Mouse (Mus musculus): ENCODE data around the gene Nuak2. TPM values are rescaled to one million over a fixed set of nuclear protein-coding genes. Genes with fewer than 3 reads are reported as not detected.

The Nuak2 gene
- polyA plus RNA-seq, 1 experiment, result 16.4 TPM

GRCm38 (mm10) chr1:132302341-132302866 is 13.5 kb upstream of the Nuak2 start:
- H3K4me3 ChIP-seq (replicated peaks; ENCODE audit: control insufficient read depth, low read depth, low read length), result no peak overlapping the region
- H3K4me1 ChIP-seq (ENCODE audit: control insufficient read depth, insufficient read depth, low read length), result no peaks in the 10 kb centered on the region
- 84% methylated on average over 9 of the region's 9 CpGs for WGBS
- TF ChIP-seq POLR2A (IDR thresholded peaks at IDR 0.05; ENCODE audit: borderline replicate concordance, control insufficient read depth, low read depth, low read length) (no peak), CTCF (IDR thresholded peaks at IDR 0.05; ENCODE audit: control insufficient read depth, insufficient read depth, low read length) (no peak)
- no peak overlapping the region for H3K27ac ChIP-seq (ENCODE audit: control insufficient read depth, insufficient read depth, low read depth, low read length, poor library complexity)

- TF ChIP-seq POLR2A (IDR thresholded peaks at IDR 0.05; ENCODE audit: borderline replicate concordance, control insufficient read depth, low read depth, low read length), result no peak
- no peak for TF ChIP-seq CTCF (IDR thresholded peaks at IDR 0.05; ENCODE audit: control insufficient read depth, insufficient read depth, low read length)
- no peak overlapping the region for H3K27ac ChIP-seq (ENCODE audit: control insufficient read depth, insufficient read depth, low read depth, low read length, poor library complexity)
- H3K4me3 ChIP-seq (replicated peaks; ENCODE audit: control insufficient read depth, low read depth, low read length), result no peak overlapping the region
- H3K4me1 ChIP-seq (ENCODE audit: control insufficient read depth, insufficient read depth, low read length), result no peaks in the 10 kb centered on the region
- 74% methylated on average over 9 of the region's 9 CpGs for WGBS
Observed at GRCm38 (mm10) chr1:132304618-132305214, 11.2 kb upstream of the Nuak2 start.

GRCm38 (mm10) chr1:132306160-132306559 is 9.8 kb upstream of the Nuak2 start:
- 10% methylated on average over 4 of the region's 4 CpGs for WGBS
- Histone ChIP-seq H3K27ac (ENCODE audit: control insufficient read depth, insufficient read depth, low read depth, low read length, poor library complexity) (no peak overlapping the region), H3K4me1 (ENCODE audit: control insufficient read depth, insufficient read depth, low read length) (peaks cover under 1% of the 10 kb centered on the region; the same call in 1 of the 2 replicates), H3K4me3 (replicated peaks; ENCODE audit: control insufficient read depth, low read depth, low read length) (no peak overlapping the region)
- TF ChIP-seq CTCF (IDR thresholded peaks at IDR 0.05; ENCODE audit: control insufficient read depth, insufficient read depth, low read length) (peak; percentile 89), POLR2A (IDR thresholded peaks at IDR 0.05; ENCODE audit: borderline replicate concordance, control insufficient read depth, low read depth, low read length) (no peak)

DNA sequence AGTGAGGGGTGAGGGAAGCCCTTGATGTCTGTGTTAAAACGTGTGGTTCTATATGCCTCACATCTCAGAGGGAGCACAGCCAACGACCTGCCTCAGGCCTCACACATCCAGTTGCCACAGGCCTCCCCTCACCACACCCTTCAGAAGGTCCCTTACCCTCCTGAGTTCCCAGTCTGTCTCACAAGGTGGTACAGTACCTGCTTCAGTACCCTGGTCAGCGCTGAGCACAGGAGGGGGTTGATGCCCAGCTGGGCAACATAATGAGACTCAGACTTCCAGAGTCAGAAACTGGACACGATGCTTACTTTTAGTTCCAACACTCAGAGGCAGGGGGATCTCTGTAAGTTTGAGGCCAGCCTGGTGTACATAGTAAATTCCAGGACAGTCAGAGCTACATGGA is 9.1 kb upstream of the Nuak2 start:
- peaks cover 3% of the 10 kb centered on the region for H3K4me1 ChIP-seq (ENCODE audit: control insufficient read depth, insufficient read depth, low read length)
- H3K27ac ChIP-seq (ENCODE audit: control insufficient read depth, insufficient read depth, low read depth, low read length, poor library complexity), result no peak overlapping the region
- 38% methylated on average over 4 of the region's 4 CpGs for WGBS
- H3K4me3 ChIP-seq (replicated peaks; ENCODE audit: control insufficient read depth, low read depth, low read length), result no peak overlapping the region
- no peak for TF ChIP-seq POLR2A (IDR thresholded peaks at IDR 0.05; ENCODE audit: borderline replicate concordance, control insufficient read depth, low read depth, low read length)
- TF ChIP-seq CTCF (IDR thresholded peaks at IDR 0.05; ENCODE audit: control insufficient read depth, insufficient read depth, low read length), result no peak

DNA sequence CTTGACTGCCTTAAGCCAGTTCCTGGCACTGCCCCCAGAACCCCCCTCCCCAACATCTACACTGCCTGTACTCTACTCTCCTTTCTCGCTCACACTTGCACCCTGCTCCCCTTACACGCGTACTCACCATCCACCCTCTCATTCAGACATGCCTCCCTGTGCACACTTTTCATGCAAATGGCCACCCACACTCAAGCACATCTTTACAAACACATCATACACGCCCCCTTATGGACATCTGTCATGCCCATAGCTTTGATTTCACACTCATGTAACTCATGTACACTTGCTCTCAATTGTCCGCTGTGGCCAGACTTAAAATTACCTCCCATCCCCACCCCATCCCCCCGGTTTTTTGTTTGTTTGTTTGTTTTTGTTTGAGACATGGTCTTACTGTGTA is 8.0 kb upstream of the Nuak2 start:
- 84% methylated on average over 6 of the region's 6 CpGs for WGBS
- Histone ChIP-seq H3K4me3 (replicated peaks; ENCODE audit: control insufficient read depth, low read depth, low read length) (no peak overlapping the region), H3K4me1 (ENCODE audit: control insufficient read depth, insufficient read depth, low read length) (peaks cover 8% of the 10 kb centered on the region), H3K27ac (ENCODE audit: control insufficient read depth, insufficient read depth, low read depth, low read length, poor library complexity) (no peak overlapping the region)
- TF ChIP-seq CTCF (IDR thresholded peaks at IDR 0.05; ENCODE audit: control insufficient read depth, insufficient read depth, low read length) (no peak), POLR2A (IDR thresholded peaks at IDR 0.05; ENCODE audit: borderline replicate concordance, control insufficient read depth, low read depth, low read length) (no peak)

GRCm38 (mm10) chr1:132308674-132309073 is 7.3 kb upstream of the Nuak2 start:
- 81% methylated on average over 7 of the region's 7 CpGs for WGBS
- Histone ChIP-seq H3K4me3 (replicated peaks; ENCODE audit: control insufficient read depth, low read depth, low read length) (no peak overlapping the region), H3K4me1 (ENCODE audit: control insufficient read depth, insufficient read depth, low read length) (peaks cover 8% of the 10 kb centered on the region), H3K27ac (ENCODE audit: control insufficient read depth, insufficient read depth, low read depth, low read length, poor library complexity) (no peak overlapping the region)
- no peak for TF ChIP-seq CTCF (IDR thresholded peaks at IDR 0.05; ENCODE audit: control insufficient read depth, insufficient read depth, low read length)
- TF ChIP-seq POLR2A (IDR thresholded peaks at IDR 0.05; ENCODE audit: borderline replicate concordance, control insufficient read depth, low read depth, low read length), result no peak

- Histone ChIP-seq H3K4me1 (ENCODE audit: control insufficient read depth, insufficient read depth, low read length) (peaks cover 8% of the 10 kb centered on the region), H3K4me3 (replicated peaks; ENCODE audit: control insufficient read depth, low read depth, low read length) (no peak overlapping the region), H3K27ac (ENCODE audit: control insufficient read depth, insufficient read depth, low read depth, low read length, poor library complexity) (no peak overlapping the region; the same call in 1 of the 2 replicates)
- no peak for TF ChIP-seq POLR2A (IDR thresholded peaks at IDR 0.05; ENCODE audit: borderline replicate concordance, control insufficient read depth, low read depth, low read length)
- TF ChIP-seq CTCF (IDR thresholded peaks at IDR 0.05; ENCODE audit: control insufficient read depth, insufficient read depth, low read length), result no peak
- WGBS, result 82% methylated on average over 7 of the region's 7 CpGs
Observed at GRCm38 (mm10) chr1:132310754-132311153, 5.2 kb upstream of the Nuak2 start.

GRCm38 (mm10) chr1:132311174-132311859 is 4.6 kb upstream of the Nuak2 start:
- TF ChIP-seq POLR2A (IDR thresholded peaks at IDR 0.05; ENCODE audit: borderline replicate concordance, control insufficient read depth, low read depth, low read length), result no peak
- TF ChIP-seq CTCF (IDR thresholded peaks at IDR 0.05; ENCODE audit: control insufficient read depth, insufficient read depth, low read length), result no peak; the same call in 1 of the 2 replicates
- peaks cover 8% of the 10 kb centered on the region for H3K4me1 ChIP-seq (ENCODE audit: control insufficient read depth, insufficient read depth, low read length)
- peak overlapping the region; percentile 75 for H3K27ac ChIP-seq (ENCODE audit: control insufficient read depth, insufficient read depth, low read depth, low read length, poor library complexity)
- 11% methylated on average over 10 of the region's 10 CpGs for WGBS
- H3K4me3 ChIP-seq (replicated peaks; ENCODE audit: control insufficient read depth, low read depth, low read length), result no peak overlapping the region
